Mouse (Mus musculus): ENCODE data around the gene Smarca2. TPM values are rescaled to one million over a fixed set of nuclear protein-coding genes. Genes with fewer than 3 reads are reported as not detected.
A peak's percentile ranks its signal among the peaks of the same experiment; 100 is the strongest.

Gene Smarca2
- 156 and 160 TPM in 2 replicates for polyA plus RNA-seq (2012; rRNA removed)

- H3K4me1 ChIP-seq (ENCODE audit: control insufficient read depth, insufficient read depth, low read length), result peaks cover 1% of the 10 kb centered on the region; the same call in 1 of the 2 replicates
- peak within 1 kb of the TSS; percentile 88 for H3K4me3 ChIP-seq (ENCODE audit: insufficient read depth, low read length)
- H3K27ac ChIP-seq (ENCODE audit: insufficient read depth, low read length), result peak within 1 kb of the TSS; percentile 85
- no peak for TF ChIP-seq CTCF (IDR thresholded peaks at IDR 0.05; ENCODE audit: extremely low read depth, insufficient read depth, low read length)
- peak; percentile 85 for TF ChIP-seq POLR2A (IDR thresholded peaks at IDR 0.05; ENCODE audit: extremely low read depth, insufficient read depth, low read length)
These were observed at the start of gene Smarca2 for GRCm38 (mm10) chr19:26604755-26605300. Smarca2 (plus strand) TSS chr19:26605050.

- no peaks in the 10 kb centered on the region for H3K4me1 ChIP-seq (ENCODE audit: control insufficient read depth, insufficient read depth, low read length)
- no peak overlapping the region for H3K27ac ChIP-seq (ENCODE audit: insufficient read depth, low read length)
- TF ChIP-seq CTCF (IDR thresholded peaks at IDR 0.05; ENCODE audit: extremely low read depth, insufficient read depth, low read length) (no peak), POLR2A (IDR thresholded peaks at IDR 0.05; ENCODE audit: extremely low read depth, insufficient read depth, low read length) (no peak)
- H3K4me3 ChIP-seq (ENCODE audit: insufficient read depth, low read length), result no peak overlapping the region
These were observed 40.0 kb upstream of the Smarca2 start for GRCm38 (mm10) chr19:26564850-26565249.

GRCm38 (mm10) chr19:26566109-26566508 is 38.7 kb upstream of the Smarca2 start:
- Histone ChIP-seq H3K4me3 (ENCODE audit: insufficient read depth, low read length) (no peak overlapping the region), H3K4me1 (ENCODE audit: control insufficient read depth, insufficient read depth, low read length) (no peaks in the 10 kb centered on the region), H3K27ac (ENCODE audit: insufficient read depth, low read length) (no peak overlapping the region)
- TF ChIP-seq CTCF (IDR thresholded peaks at IDR 0.05; ENCODE audit: extremely low read depth, insufficient read depth, low read length) (no peak), POLR2A (IDR thresholded peaks at IDR 0.05; ENCODE audit: extremely low read depth, insufficient read depth, low read length) (no peak)

GRCm38 (mm10) chr19:26568236-26568635 is 36.6 kb upstream of the Smarca2 start:
- TF ChIP-seq POLR2A (IDR thresholded peaks at IDR 0.05; ENCODE audit: extremely low read depth, insufficient read depth, low read length) (no peak), CTCF (IDR thresholded peaks at IDR 0.05; ENCODE audit: extremely low read depth, insufficient read depth, low read length) (no peak)
- H3K4me1 ChIP-seq (ENCODE audit: control insufficient read depth, insufficient read depth, low read length), result no peaks in the 10 kb centered on the region
- H3K27ac ChIP-seq (ENCODE audit: insufficient read depth, low read length), result no peak overlapping the region
- H3K4me3 ChIP-seq (ENCODE audit: insufficient read depth, low read length), result no peak overlapping the region

GRCm38 (mm10) chr19:26568941-26569340 is 35.9 kb upstream of the Smarca2 start:
- TF ChIP-seq POLR2A (IDR thresholded peaks at IDR 0.05; ENCODE audit: extremely low read depth, insufficient read depth, low read length), result no peak
- no peak for TF ChIP-seq CTCF (IDR thresholded peaks at IDR 0.05; ENCODE audit: extremely low read depth, insufficient read depth, low read length)
- Histone ChIP-seq H3K27ac (ENCODE audit: insufficient read depth, low read length) (no peak overlapping the region), H3K4me3 (ENCODE audit: insufficient read depth, low read length) (no peak overlapping the region), H3K4me1 (ENCODE audit: control insufficient read depth, insufficient read depth, low read length) (no peaks in the 10 kb centered on the region)

- Histone ChIP-seq H3K27ac (ENCODE audit: insufficient read depth, low read length) (no peak overlapping the region), H3K4me3 (ENCODE audit: insufficient read depth, low read length) (no peak overlapping the region), H3K4me1 (ENCODE audit: control insufficient read depth, insufficient read depth, low read length) (no peaks in the 10 kb centered on the region)
- TF ChIP-seq POLR2A (IDR thresholded peaks at IDR 0.05; ENCODE audit: extremely low read depth, insufficient read depth, low read length), result no peak
- TF ChIP-seq CTCF (IDR thresholded peaks at IDR 0.05; ENCODE audit: extremely low read depth, insufficient read depth, low read length), result no peak
These were observed 35.4 kb upstream of the Smarca2 start for GRCm38 (mm10) chr19:26569461-26569860.

GRCm38 (mm10) chr19:26579645-26580044 is 25.2 kb upstream of the Smarca2 start:
- Histone ChIP-seq H3K4me1 (ENCODE audit: control insufficient read depth, insufficient read depth, low read length) (no peaks in the 10 kb centered on the region), H3K4me3 (ENCODE audit: insufficient read depth, low read length) (no peak overlapping the region), H3K27ac (ENCODE audit: insufficient read depth, low read length) (no peak overlapping the region)
- TF ChIP-seq CTCF (IDR thresholded peaks at IDR 0.05; ENCODE audit: extremely low read depth, insufficient read depth, low read length) (no peak), POLR2A (IDR thresholded peaks at IDR 0.05; ENCODE audit: extremely low read depth, insufficient read depth, low read length) (no peak)

- Histone ChIP-seq H3K4me1 (ENCODE audit: control insufficient read depth, insufficient read depth, low read length) (no peaks in the 10 kb centered on the region), H3K27ac (ENCODE audit: insufficient read depth, low read length) (no peak overlapping the region), H3K4me3 (ENCODE audit: insufficient read depth, low read length) (no peak overlapping the region)
- no peak for TF ChIP-seq POLR2A (IDR thresholded peaks at IDR 0.05; ENCODE audit: extremely low read depth, insufficient read depth, low read length)
- no peak for TF ChIP-seq CTCF (IDR thresholded peaks at IDR 0.05; ENCODE audit: extremely low read depth, insufficient read depth, low read length)
These were observed 24.8 kb upstream of the Smarca2 start for GRCm38 (mm10) chr19:26580061-26580460.

- no peak for TF ChIP-seq POLR2A (IDR thresholded peaks at IDR 0.05; ENCODE audit: extremely low read depth, insufficient read depth, low read length)
- TF ChIP-seq CTCF (IDR thresholded peaks at IDR 0.05; ENCODE audit: extremely low read depth, insufficient read depth, low read length), result no peak
These were observed 10.2 kb upstream of the Smarca2 start for GRCm38 (mm10) chr19:26594661-26595060.

GRCm38 (mm10) chr19:26601459-26601858 is 3.4 kb upstream of the Smarca2 start:
- no peak for TF ChIP-seq POLR2A (IDR thresholded peaks at IDR 0.05; ENCODE audit: extremely low read depth, insufficient read depth, low read length)
- no peak for TF ChIP-seq CTCF (IDR thresholded peaks at IDR 0.05; ENCODE audit: extremely low read depth, insufficient read depth, low read length)
- H3K27ac ChIP-seq (ENCODE audit: insufficient read depth, low read length), result no peak overlapping the region
- no peaks in the 10 kb centered on the region; the same call in 1 of the 2 replicates for H3K4me1 ChIP-seq (ENCODE audit: control insufficient read depth, insufficient read depth, low read length)
- H3K4me3 ChIP-seq (ENCODE audit: insufficient read depth, low read length), result no peak overlapping the region

More at GRCm38 (mm10) chr19:26594661-26595060, 10.2 kb upstream of the Smarca2 start:
- Histone ChIP-seq H3K4me1 (ENCODE audit: control insufficient read depth, insufficient read depth, low read length) (no peaks in the 10 kb centered on the region), H3K4me3 (ENCODE audit: insufficient read depth, low read length) (no peak overlapping the region), H3K27ac (ENCODE audit: insufficient read depth, low read length) (no peak overlapping the region)

Measured in cortical plate, adult 2 months (tissue).